Mouse (Mus musculus) megakaryocyte, embryonic 14.5 days (primary cell): ENCODE data around the gene Prrg2.
"Not testable (repeated sequence)": the region's sequence is repeated elsewhere in the genome, so short reads cannot be mapped to it uniquely, and the experiment has no call there.

Experiments
- FLI1 ChIP-seq: IDR thresholded peaks from 2 replicates; pipeline ENCODE4 v1.6.1; 2012; ENCODE audit warnings: low read length, inconsistent platforms, mixed read lengths
- GATA1 ChIP-seq: IDR thresholded peaks from 3 replicates; pipeline ENCODE4 v1.6.1; 2012; ENCODE audit warnings: mixed read lengths, low read length, inconsistent platforms, borderline replicate concordance

GRCm38 (mm10) chr7:45023711-45024110 lies 38.8 kb downstream of the Prrg2 start:
- not testable (repeated sequence) for TF ChIP-seq GATA1, FLI1
